Mouse (Mus musculus) liver, adult (tissue): Measurements from ENCODE around the gene Fopnl.

ENCODE experiments used
- GATA4 ChIP-seq: IDR thresholded peaks from 2 replicates; pipeline ENCODE4 v1.6.1; 2014; ENCODE audit warnings: mild to moderate bottlenecking, low read length; ENCODE audit not compliant: insufficient replicate concordance

Gene Fopnl

GRCm38 (mm10) chr16:14291223-14291622 is 26.0 kb downstream of the Fopnl start, which contains the start of gene Myh11:
Gene Myh11, minus strand, starts transcription at chr16:14291372.
- peak; percentile 63; the same call in 1 of the 2 replicates for TF ChIP-seq GATA4

GRCm38 (mm10) chr16:14272374-14272965 is 44.7 kb downstream of the Fopnl start:
- no peak for TF ChIP-seq GATA4

- TF ChIP-seq GATA4: no peak
Measured at GRCm38 (mm10) chr16:14265203-14265920, 51.8 kb downstream of the Fopnl start.

GRCm38 (mm10) chr16:14264504-14264903 is 52.7 kb downstream of the Fopnl start:
- TF ChIP-seq GATA4: no peak

- no peak for TF ChIP-seq GATA4
Measured at GRCm38 (mm10) chr16:14263241-14263640, 54.0 kb downstream of the Fopnl start.

GRCm38 (mm10) chr16:14262410-14262809 is 54.8 kb downstream of the Fopnl start:
- no peak for TF ChIP-seq GATA4

- TF ChIP-seq GATA4: no peak
Measured at GRCm38 (mm10) chr16:14258856-14259255, 58.3 kb downstream of the Fopnl start.

- TF ChIP-seq GATA4: no peak
Measured at GRCm38 (mm10) chr16:14253586-14253985, 63.6 kb downstream of the Fopnl start.

GRCm38 (mm10) chr16:14252877-14253276 is 64.3 kb downstream of the Fopnl start:
- TF ChIP-seq GATA4: no peak

- TF ChIP-seq GATA4: no peak
Measured at GRCm38 (mm10) chr16:14249913-14250312, 67.3 kb downstream of the Fopnl start.
